In genomic region chr1:73947525-73948304, GRCm38 (mm10) we compare ENCODE assay signal across 13 mouse cellular contexts.
DNase-seq lines count a peak whose midpoint lies in the region; ATAC-seq and TF ChIP-seq lines count a peak whose summit lies in the region.
"Had no signal": no experiment of that assay in that cellular context is flagged by ENCODE, and none has a peak within 500 bp of the region (broad histone marks: within the 10 kb centered on the region; RNA-seq: fewer than 3 reads in every experiment).

No protein-coding gene starts in this region.

- WGBS in embryonic facial prominence, embryonic 14.5 days = 77% methylated on average over 15 of the region's 15 CpGs
- WGBS in embryonic facial prominence, embryonic 10.5 days = 84% methylated on average over 15 of the region's 15 CpGs
- WGBS in heart, embryonic 15.5 days = 63% methylated on average over 15 of the region's 15 CpGs

- ATAC-seq in embryonic facial prominence, embryonic 14.5 days (ENCODE audit: low read depth) = no peak
- no peak for ATAC-seq in heart, embryonic 15.5 days (replicated peaks; ENCODE audit: insufficient number of reproducible peaks, insufficient read depth, low FRiP score, low read depth)

- peak; percentile 21; the same call in 1 of the 2 replicates for TF ChIP-seq POLR2A in testis, adult 2 months (IDR thresholded peaks at IDR 0.05; ENCODE audit: control insufficient read depth, low read depth, low read length)

- H3K9me3 ChIP-seq in embryonic facial prominence, embryonic 14.5 days (ENCODE audit: control insufficient read depth, low read length) = no peaks in the 10 kb centered on the region
- no peaks in the 10 kb centered on the region for H3K9me3 ChIP-seq in embryonic facial prominence, embryonic 10.5 days
- H3K9me3 ChIP-seq in heart, embryonic 15.5 days (replicated peaks) = no peaks in the 10 kb centered on the region
- H3K9me3 ChIP-seq: hindbrain, embryonic 15.5 days; limb, embryonic 12.5 days; megakaryocyte, embryonic 14.5 days had no signal

- H3K9ac ChIP-seq in embryonic facial prominence, embryonic 14.5 days (ENCODE audit: low read depth, low read length) = no peak overlapping the region
- peak overlapping the region; percentile 22; the same call in 1 of the 2 replicates for H3K9ac ChIP-seq in heart, embryonic 15.5 days
- H3K9ac ChIP-seq: hindbrain, embryonic 15.5 days; limb, embryonic 12.5 days had no signal

- no peak overlapping the region for H3K4me2 ChIP-seq in embryonic facial prominence, embryonic 14.5 days (ENCODE audit: low read depth, low read length)
- H3K4me2 ChIP-seq in heart, embryonic 15.5 days = no peak overlapping the region
- H3K4me2 ChIP-seq: hindbrain, embryonic 15.5 days; limb, embryonic 12.5 days had no signal

- no peaks in the 10 kb centered on the region for H3K27me3 ChIP-seq in embryonic facial prominence, embryonic 14.5 days (replicated peaks; ENCODE audit: control insufficient read depth, insufficient read depth, low read length)
- no peaks in the 10 kb centered on the region for H3K27me3 ChIP-seq in embryonic facial prominence, embryonic 10.5 days (replicated peaks; ENCODE audit: low read depth, poor library complexity, severe bottlenecking)
- no peaks in the 10 kb centered on the region for H3K27me3 ChIP-seq in testis, adult 2 months (ENCODE audit: control insufficient read depth, insufficient read depth, low read length)
- H3K27me3 ChIP-seq in heart, embryonic 15.5 days = no peaks in the 10 kb centered on the region
- H3K27me3 ChIP-seq: hindbrain, embryonic 15.5 days; limb, embryonic 12.5 days had no signal

- H3K27ac ChIP-seq in embryonic facial prominence, embryonic 14.5 days (replicated peaks; ENCODE audit: low read depth, low read length) = no peak overlapping the region; the same call in 1 of the 2 replicates
- H3K27ac ChIP-seq in embryonic facial prominence, embryonic 10.5 days (replicated peaks) = no peak overlapping the region
- no peak overlapping the region; the same call in 1 of the 2 replicates for H3K27ac ChIP-seq in testis, adult 2 months (ENCODE audit: control insufficient read depth, insufficient read depth, low read depth, low read length)
- peak overlapping the region; percentile 80 for H3K27ac ChIP-seq in heart, embryonic 15.5 days
- H3K27ac ChIP-seq: hindbrain, embryonic 15.5 days; limb, embryonic 12.5 days had no signal

- peaks cover 21% of the 10 kb centered on the region for H3K36me3 ChIP-seq in embryonic facial prominence, embryonic 14.5 days (ENCODE audit: control insufficient read depth, insufficient read depth, low read length)
- peaks cover 34% of the 10 kb centered on the region for H3K36me3 ChIP-seq in embryonic facial prominence, embryonic 10.5 days (replicated peaks)
- H3K36me3 ChIP-seq in testis, adult 2 months (ENCODE audit: control insufficient read depth, insufficient read depth, low read length) = no peaks in the 10 kb centered on the region
- peaks cover 28% of the 10 kb centered on the region for H3K36me3 ChIP-seq in heart, embryonic 15.5 days
- H3K36me3 ChIP-seq: hindbrain, embryonic 15.5 days had no signal

- H3K4me1 ChIP-seq in embryonic facial prominence, embryonic 14.5 days (ENCODE audit: control insufficient read depth, insufficient read depth, low read length) = peaks cover 17% of the 10 kb centered on the region
- H3K4me1 ChIP-seq in embryonic facial prominence, embryonic 10.5 days = peaks cover 36% of the 10 kb centered on the region
- peaks cover 15% of the 10 kb centered on the region for H3K4me1 ChIP-seq in testis, adult 2 months (ENCODE audit: control insufficient read depth, insufficient read depth, low read length)
- peaks cover 99% of the 10 kb centered on the region for H3K4me1 ChIP-seq in heart, embryonic 15.5 days (replicated peaks)

- TF ChIP-seq CTCF in testis, adult 2 months (IDR thresholded peaks at IDR 0.05; ENCODE audit: control insufficient read depth, insufficient read depth, insufficient replicate concordance, low read depth, low read length) = no peak

- DNase-seq in embryonic facial prominence, embryonic 14.5 days (ENCODE audit: low spot score) = peak; percentile 56
- no peak for DNase-seq in embryonic facial prominence, embryonic 10.5 days (ENCODE audit: low spot score)
- DNase-seq in testis, postnatal 10 days (ENCODE audit: low spot score) = no peak
- no peak for DNase-seq in embryo, embryonic 10 days (ENCODE audit: low spot score)
- DNase-seq in kidney, postnatal 4 days = no peak
- no peak for DNase-seq in cerebellum, postnatal 10 days
- DNase-seq: lung, adult 2 months had no signal

- H3K4me3 ChIP-seq in embryonic facial prominence, embryonic 14.5 days (ENCODE audit: low read depth, low read length) = no peak overlapping the region
- no peak overlapping the region for H3K4me3 ChIP-seq in embryonic facial prominence, embryonic 10.5 days
- peak overlapping the region; percentile 80 for H3K4me3 ChIP-seq in testis, adult 2 months (ENCODE audit: control insufficient read depth, low read depth, low read length)
- H3K4me3 ChIP-seq in heart, embryonic 15.5 days = no peak overlapping the region
- H3K4me3 ChIP-seq: erythroblast, embryonic 14.5 days; hindbrain, embryonic 15.5 days; limb, embryonic 12.5 days; megakaryocyte, embryonic 14.5 days had no signal
